Mouse (Mus musculus): Measurements from ENCODE around the gene Ei24. TPM values are rescaled to one million over a fixed set of nuclear protein-coding genes. Genes with fewer than 3 reads are reported as not detected.

The Ei24 gene
- polyA plus RNA-seq, 1 experiment, result 56.4 TPM

- no peak for TF ChIP-seq GATA1 (IDR thresholded peaks at IDR 0.05; ENCODE audit: low read length)
These were observed 6.7 kb upstream of the Ei24 start for GRCm38 (mm10) chr9:36803926-36804325.

- TF ChIP-seq GATA1 (IDR thresholded peaks at IDR 0.05; ENCODE audit: low read length), result no peak
These were observed 6.2 kb upstream of the Ei24 start for GRCm38 (mm10) chr9:36803386-36803785.

GRCm38 (mm10) chr9:36802951-36803350 lies 5.8 kb upstream of the Ei24 start:
- no peak for TF ChIP-seq GATA1 (IDR thresholded peaks at IDR 0.05; ENCODE audit: low read length)

- no peak for TF ChIP-seq GATA1 (IDR thresholded peaks at IDR 0.05; ENCODE audit: low read length)
These were observed 4.8 kb upstream of the Ei24 start for GRCm38 (mm10) chr9:36801961-36802360.

- TF ChIP-seq GATA1 (IDR thresholded peaks at IDR 0.05; ENCODE audit: low read length), result no peak
These were observed 969 bp downstream of the Ei24 start for GRCm38 (mm10) chr9:36796224-36796623.

GRCm38 (mm10) chr9:36795556-36795955 lies 1.6 kb downstream of the Ei24 start:
- TF ChIP-seq GATA1 (IDR thresholded peaks at IDR 0.05; ENCODE audit: low read length), result no peak

GRCm38 (mm10) chr9:36794487-36794886 lies 2.7 kb downstream of the Ei24 start:
- no peak for TF ChIP-seq GATA1 (IDR thresholded peaks at IDR 0.05; ENCODE audit: low read length)

- no peak for TF ChIP-seq GATA1 (IDR thresholded peaks at IDR 0.05; ENCODE audit: low read length)
These were observed 5.0 kb downstream of the Ei24 start for GRCm38 (mm10) chr9:36792191-36792590.

- no peak for TF ChIP-seq GATA1 (IDR thresholded peaks at IDR 0.05; ENCODE audit: low read length)
These were observed 13.3 kb downstream of the Ei24 start for GRCm38 (mm10) chr9:36783921-36784320.

GRCm38 (mm10) chr9:36769048-36769413 lies 28.2 kb downstream of the Ei24 start:
- TF ChIP-seq GATA1 (IDR thresholded peaks at IDR 0.05; ENCODE audit: low read length), result no peak

GRCm38 (mm10) chr9:36768156-36769047 lies 28.8 kb downstream of the Ei24 start:
- TF ChIP-seq GATA1 (IDR thresholded peaks at IDR 0.05; ENCODE audit: low read length), result no peak

- TF ChIP-seq GATA1 (IDR thresholded peaks at IDR 0.05; ENCODE audit: low read length), result no peak
These were observed 29.7 kb downstream of the Ei24 start, which contains the start of gene Stt3a for GRCm38 (mm10) chr9:36767203-36768143. Gene Stt3a, minus strand, starts transcription at chr9:36767679.

- no peak for TF ChIP-seq GATA1 (IDR thresholded peaks at IDR 0.05; ENCODE audit: low read length)
These were observed 32.8 kb downstream of the Ei24 start for GRCm38 (mm10) chr9:36764378-36764777.

Other genes starting within 250 kb of the Ei24 start
- not detected in 2 replicates for gene Gm17689, start 214.8 kb downstream of the Ei24 start, polyA plus RNA-seq (2012)
- not detected in 2 replicates for gene A630095E13Rik, start 154.0 kb downstream of the Ei24 start, polyA plus RNA-seq (2012)
- not detected in 2 replicates for gene Acrv1, start 104.2 kb downstream of the Ei24 start, polyA plus RNA-seq (2012)
- gene Chek1, start 70.3 kb downstream of the Ei24 start, polyA plus RNA-seq (2012), result 0.97 and 1.3 TPM in 2 replicates
- 2.9 and 3.6 TPM in 2 replicates for gene Stt3a, start 29.7 kb downstream of the Ei24 start, polyA plus RNA-seq (2012)
- gene Fez1, start 24.5 kb upstream of the Ei24 start, polyA plus RNA-seq (2012), result not detected in 2 replicates